Mouse (Mus musculus) heart, embryonic 13.5 days (tissue): Measurements from ENCODE around the gene Miga1. TPM values are rescaled to one million over a fixed set of nuclear protein-coding genes. Genes with fewer than 3 reads are reported as not detected.

Experiments used
- ATAC-seq: fragments of 200-750 bp; cut with Nextera tagmentation; 2 replicates; pipeline ENCODE4 v1.8.0; 2017; ENCODE audit warnings: moderate TSS enrichment; ENCODE audit not compliant: insufficient number of reproducible peaks, low FRiP score, low TSS enrichment; ENCODE audit errors: extremely low read depth
- H3K27ac ChIP-seq: fragments of 300-500 bp; sonication (generic); replicated peaks from 2 replicates; pipeline ENCODE4 v1.5.1; 2015; ENCODE audit warnings: moderate library complexity, mild to moderate bottlenecking, inconsistent platforms
- H3K27me3 ChIP-seq: fragments of 300-500 bp; sonication (generic); replicated peaks from 2 replicates; pipeline ENCODE4 v1.6.1; 2015; ENCODE audit warnings: mild to moderate bottlenecking, inconsistent platforms
- H3K36me3 ChIP-seq: fragments of 300-500 bp; sonication (generic); 2 replicates; pipeline ENCODE4 v1.6.1; 2015; ENCODE audit warnings: mild to moderate bottlenecking, inconsistent platforms
- H3K4me1 ChIP-seq: fragments of 300-500 bp; sonication (generic); 2 replicates; pipeline ENCODE4 v1.6.1; 2015; ENCODE audit warnings: inconsistent platforms
- H3K4me2 ChIP-seq: fragments of 300-500 bp; sonication (generic); 2 replicates; pipeline ENCODE4 v1.6.1; 2015; ENCODE audit warnings: inconsistent platforms, mild to moderate bottlenecking, moderate library complexity
- H3K4me3 ChIP-seq: fragments of 300-500 bp; sonication (generic); 2 replicates; pipeline ENCODE4 v1.5.1; 2015; ENCODE audit warnings: moderate library complexity, mild to moderate bottlenecking, inconsistent platforms
- H3K9ac ChIP-seq: fragments of 300-500 bp; sonication (generic); 2 replicates; pipeline ENCODE4 v1.6.1; 2015; ENCODE audit warnings: inconsistent platforms, mild to moderate bottlenecking, moderate library complexity
- H3K9me3 ChIP-seq: fragments of 300-500 bp; sonication (generic); 2 replicates; pipeline ENCODE4 v1.6.1; 2016; ENCODE audit warnings: inconsistent platforms
- WGBS: fragments of 180-500 bp; shearing (Covaris S2); methylation state at CpG from one replicate; pipeline ENCODE4 v1.1.7; 2015; ENCODE audit warnings: mixed read lengths; 5-methylcytosine and 5-hydroxymethylcytosine counted together
- polyA plus RNA-seq: library from polyadenylated mRNA; unstranded; fragments of >200 nt; fragmentation: Nextera tagmentation; extraction: Ambion mirVana; gene quantifications from 2 replicates; pipeline ENCODE4 v1.2.1, GENCODE M21; 2015

The Miga1 gene
- polyA plus RNA-seq: 10.8 and 12.0 TPM in 2 replicates

- peak within 1 kb of the TSS; percentile 94 for H3K4me3 ChIP-seq
- peak within 1 kb of the TSS; percentile 89 for H3K9ac ChIP-seq
- H3K4me2 ChIP-seq: peak within 1 kb of the TSS; percentile 78
- 1% methylated on average over 54 of the region's 54 CpGs for WGBS
- H3K27me3 ChIP-seq: no peaks in the 10 kb centered on the region
- H3K27ac ChIP-seq: peak within 1 kb of the TSS; percentile 42; the same call in 1 of the 2 replicates
- ATAC-seq: peak; percentile 85
- peaks cover 27% of the 10 kb centered on the region for H3K36me3 ChIP-seq
- H3K9me3 ChIP-seq: no peaks in the 10 kb centered on the region
- H3K4me1 ChIP-seq: peaks cover 14% of the 10 kb centered on the region
Observed at GRCm38 (mm10) chr3:152339862-152340557, at the start of gene Miga1. Gene Miga1 (minus strand): TSS chr3:152340407.

- H3K36me3 ChIP-seq: peaks cover 91% of the 10 kb centered on the region
Observed at GRCm38 (mm10) chr3:152384106-152384505, 43.9 kb upstream of the Miga1 start.

GRCm38 (mm10) chr3:152376063-152376462 lies 35.9 kb upstream of the Miga1 start:
- no peak overlapping the region for H3K27ac ChIP-seq
- H3K36me3 ChIP-seq: peaks cover 93% of the 10 kb centered on the region
- H3K4me3 ChIP-seq: no peak overlapping the region
- ATAC-seq: no peak
- H3K27me3 ChIP-seq: no peaks in the 10 kb centered on the region
- H3K4me2 ChIP-seq: no peak overlapping the region
- H3K9me3 ChIP-seq: no peaks in the 10 kb centered on the region
- H3K4me1 ChIP-seq: no peaks in the 10 kb centered on the region
- H3K9ac ChIP-seq: no peak overlapping the region
- 88% methylated on average over 4 of the region's 4 CpGs for WGBS

More at GRCm38 (mm10) chr3:152384106-152384505, 43.9 kb upstream of the Miga1 start:
- no peaks in the 10 kb centered on the region for H3K9me3 ChIP-seq
- ATAC-seq: no peak
- WGBS: 69% methylated on average over 11 of the region's 11 CpGs
- no peak overlapping the region for H3K27ac ChIP-seq
- H3K27me3 ChIP-seq: no peaks in the 10 kb centered on the region
- H3K4me1 ChIP-seq: no peaks in the 10 kb centered on the region
- H3K4me2 ChIP-seq: no peak overlapping the region
- H3K4me3 ChIP-seq: no peak overlapping the region
- H3K9ac ChIP-seq: no peak overlapping the region

GRCm38 (mm10) chr3:152364181-152364580 lies 24.0 kb upstream of the Miga1 start:
- Histone ChIP-seq H3K36me3 (peaks cover 99% of the 10 kb centered on the region), H3K27ac (no peak overlapping the region), H3K9me3 (no peaks in the 10 kb centered on the region), H3K9ac (no peak overlapping the region), H3K4me2 (no peak overlapping the region), H3K4me1 (no peaks in the 10 kb centered on the region), H3K4me3 (no peak overlapping the region), H3K27me3 (no peaks in the 10 kb centered on the region)
- WGBS: 91% methylated on average over 2 of the region's 2 CpGs
- ATAC-seq: no peak

GRCm38 (mm10) chr3:152359151-152359550 lies 18.9 kb upstream of the Miga1 start:
- 81% methylated on average over 7 of the region's 7 CpGs for WGBS

GRCm38 (mm10) chr3:152356751-152357150 lies 16.5 kb upstream of the Miga1 start:
- ATAC-seq: no peak
- no peaks in the 10 kb centered on the region for H3K9me3 ChIP-seq
- no peak overlapping the region for H3K4me3 ChIP-seq
- no peak overlapping the region for H3K4me2 ChIP-seq
- peaks cover 38% of the 10 kb centered on the region for H3K36me3 ChIP-seq
- H3K27ac ChIP-seq: no peak overlapping the region
- 74% methylated on average over 9 of the region's 9 CpGs for WGBS
- H3K4me1 ChIP-seq: peaks cover 32% of the 10 kb centered on the region
- H3K9ac ChIP-seq: no peak overlapping the region
- H3K27me3 ChIP-seq: no peaks in the 10 kb centered on the region

More at GRCm38 (mm10) chr3:152359151-152359550, 18.9 kb upstream of the Miga1 start:
- Histone ChIP-seq H3K9me3 (no peaks in the 10 kb centered on the region), H3K9ac (no peak overlapping the region), H3K27me3 (no peaks in the 10 kb centered on the region), H3K4me1 (peaks cover 10% of the 10 kb centered on the region), H3K36me3 (peaks cover 62% of the 10 kb centered on the region), H3K4me3 (no peak overlapping the region), H3K27ac (no peak overlapping the region), H3K4me2 (no peak overlapping the region)
- ATAC-seq: no peak

GRCm38 (mm10) chr3:152355361-152355760 lies 15.2 kb upstream of the Miga1 start:
- peak overlapping the region; percentile 21; the same call in 1 of the 2 replicates for H3K4me2 ChIP-seq
- H3K36me3 ChIP-seq: peaks cover 24% of the 10 kb centered on the region
- peak; percentile 77; the same call in 1 of the 2 replicates for ATAC-seq
- no peak overlapping the region for H3K9ac ChIP-seq
- H3K27me3 ChIP-seq: no peaks in the 10 kb centered on the region
- peak overlapping the region; percentile 44 for H3K27ac ChIP-seq
- peaks cover 45% of the 10 kb centered on the region for H3K4me1 ChIP-seq
- H3K9me3 ChIP-seq: no peaks in the 10 kb centered on the region
- WGBS: 56% methylated on average over 5 of the region's 5 CpGs
- no peak overlapping the region for H3K4me3 ChIP-seq

GRCm38 (mm10) chr3:152353434-152354177 lies 13.4 kb upstream of the Miga1 start:
- WGBS: 77% methylated on average over 10 of the region's 10 CpGs
- Histone ChIP-seq H3K4me3 (no peak overlapping the region), H3K9ac (no peak overlapping the region), H3K9me3 (no peaks in the 10 kb centered on the region), H3K4me2 (no peak overlapping the region), H3K36me3 (peaks cover 13% of the 10 kb centered on the region), H3K4me1 (peaks cover 57% of the 10 kb centered on the region), H3K27ac (no peak overlapping the region), H3K27me3 (no peaks in the 10 kb centered on the region)
- ATAC-seq: no peak

GRCm38 (mm10) chr3:152352289-152352688 lies 12.1 kb upstream of the Miga1 start:
- Histone ChIP-seq H3K4me3 (no peak overlapping the region), H3K9me3 (no peaks in the 10 kb centered on the region), H3K4me1 (peaks cover 70% of the 10 kb centered on the region), H3K27ac (no peak overlapping the region), H3K27me3 (no peaks in the 10 kb centered on the region), H3K9ac (no peak overlapping the region), H3K4me2 (no peak overlapping the region), H3K36me3 (peaks cover 10% of the 10 kb centered on the region)
- 71% methylated on average over 4 of the region's 4 CpGs for WGBS
- no peak for ATAC-seq

- Histone ChIP-seq H3K4me3 (no peak overlapping the region), H3K9ac (no peak overlapping the region), H3K4me1 (peaks cover 67% of the 10 kb centered on the region), H3K36me3 (peaks cover 6% of the 10 kb centered on the region; the same call in 1 of the 2 replicates), H3K4me2 (no peak overlapping the region), H3K27ac (no peak overlapping the region), H3K9me3 (no peaks in the 10 kb centered on the region), H3K27me3 (no peaks in the 10 kb centered on the region)
- ATAC-seq: no peak
- 71% methylated on average over 5 of the region's 5 CpGs for WGBS
Observed at GRCm38 (mm10) chr3:152350966-152351365, 10.8 kb upstream of the Miga1 start.

GRCm38 (mm10) chr3:152350431-152350830 lies 10.2 kb upstream of the Miga1 start:
- no peak overlapping the region for H3K4me3 ChIP-seq
- peaks cover 6% of the 10 kb centered on the region; the same call in 1 of the 2 replicates for H3K36me3 ChIP-seq
- H3K4me1 ChIP-seq: peaks cover 64% of the 10 kb centered on the region
- no peak overlapping the region for H3K9ac ChIP-seq
- H3K4me2 ChIP-seq: no peak overlapping the region
- no peaks in the 10 kb centered on the region for H3K27me3 ChIP-seq
- no peaks in the 10 kb centered on the region for H3K9me3 ChIP-seq
- no peak overlapping the region for H3K27ac ChIP-seq
- ATAC-seq: no peak
- WGBS: 63% methylated on average over 3 of the region's 3 CpGs
